Mouse (Mus musculus) liver, embryonic 15.5 days (tissue): ENCODE results near the gene Olfr557. TPM values are rescaled to one million over a fixed set of nuclear protein-coding genes. Genes with fewer than 3 reads are reported as not detected.

Source experiments
- ATAC-seq: fragments of 200-750 bp; cut with Nextera tagmentation; 2 replicates; pipeline ENCODE4 v1.8.0; 2017; ENCODE audit warnings: moderate number of reproducible peaks, mild to moderate bottlenecking, moderate library complexity; ENCODE audit not compliant: insufficient read depth
- H3K27ac ChIP-seq: fragments of 300-500 bp; sonication (generic); replicated peaks from 2 replicates; pipeline ENCODE4 v1.5.1; 2015; ENCODE audit warnings: mild to moderate bottlenecking, inconsistent platforms
- H3K27me3 ChIP-seq: fragments of 300-500 bp; sonication (generic); 2 replicates; pipeline ENCODE4 v1.6.1; 2015; ENCODE audit warnings: mild to moderate bottlenecking, inconsistent platforms
- H3K36me3 ChIP-seq: fragments of 300-500 bp; sonication (generic); replicated peaks from 2 replicates; pipeline ENCODE4 v1.6.1; 2015; ENCODE audit warnings: moderate library complexity, mild to moderate bottlenecking, inconsistent platforms
- H3K4me1 ChIP-seq: fragments of 300-500 bp; sonication (generic); replicated peaks from 2 replicates; pipeline ENCODE4 v1.6.1; 2015; ENCODE audit warnings: inconsistent platforms
- H3K4me2 ChIP-seq: fragments of 300-500 bp; sonication (generic); 2 replicates; pipeline ENCODE4 v1.6.1; 2015; ENCODE audit warnings: moderate library complexity, mild to moderate bottlenecking, inconsistent platforms
- H3K4me3 ChIP-seq: fragments of 300-500 bp; sonication (generic); replicated peaks from 2 replicates; pipeline ENCODE4 v1.5.1; 2015; ENCODE audit warnings: mild to moderate bottlenecking, inconsistent platforms
- H3K9ac ChIP-seq: fragments of 300-500 bp; sonication (generic); 2 replicates; pipeline ENCODE4 v1.6.1; 2015; ENCODE audit warnings: moderate library complexity, mild to moderate bottlenecking, inconsistent platforms
- H3K9me3 ChIP-seq: fragments of 300-500 bp; sonication (generic); replicated peaks from 2 replicates; pipeline ENCODE4 v1.6.1; 2016; ENCODE audit warnings: inconsistent platforms
- WGBS: fragments of 180-500 bp; shearing (Covaris S2); methylation state at CpG from one replicate; pipeline ENCODE4 v1.1.7; 2015; ENCODE audit warnings: mixed read lengths; ENCODE audit not compliant: insufficient replicate concordance; 5-methylcytosine and 5-hydroxymethylcytosine counted together
- polyA plus RNA-seq: library from polyadenylated mRNA; unstranded; fragments of >200 nt; fragmentation: Nextera tagmentation; extraction: Ambion mirVana; gene quantifications from 2 replicates; pipeline ENCODE4 v1.2.1, GENCODE M21; 2015

Olfr557 gene
- polyA plus RNA-seq, 1 experiment from 2014 or later: not detected

- no peak for ATAC-seq
- Histone ChIP-seq H3K4me2 (no peak overlapping the region), H3K4me3 (no peak overlapping the region), H3K27me3 (no peaks in the 10 kb centered on the region), H3K4me1 (no peaks in the 10 kb centered on the region), H3K27ac (no peak overlapping the region), H3K9ac (no peak overlapping the region), H3K36me3 (no peaks in the 10 kb centered on the region), H3K9me3 (no peaks in the 10 kb centered on the region)
- 53% methylated on average over 1 of the region's 1 CpGs for WGBS
These were observed 38.1 kb downstream of the Olfr557 start for GRCm38 (mm10) chr7:102733793-102734192.

DNA sequence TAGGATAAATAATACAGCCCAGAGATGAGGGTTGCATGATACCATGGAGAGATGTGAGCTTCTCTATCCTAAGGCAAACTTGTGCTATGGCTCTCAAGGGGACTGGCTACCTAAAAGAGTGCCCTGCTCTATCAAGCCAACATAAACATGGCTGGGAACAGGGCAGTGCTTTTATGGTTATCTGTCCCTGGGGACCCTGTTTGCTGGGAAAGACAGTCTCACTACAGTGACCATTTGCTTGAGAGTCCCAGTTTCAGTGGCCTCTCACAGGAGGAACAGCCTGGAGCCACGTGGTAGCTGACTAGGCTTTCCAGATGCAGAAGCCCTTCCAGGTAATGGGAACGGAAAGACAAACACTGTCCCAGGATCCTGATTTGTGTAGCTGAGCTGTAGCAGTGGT, 42.0 kb downstream of the Olfr557 start:
- WGBS: 37% methylated on average over 2 of the region's 2 CpGs
- no peak overlapping the region for H3K4me3 ChIP-seq
- ATAC-seq: no peak

More for the DNA sequence above, 42.0 kb downstream of the Olfr557 start:
- no peaks in the 10 kb centered on the region for H3K9me3 ChIP-seq
- no peak overlapping the region for H3K27ac ChIP-seq
- H3K27me3 ChIP-seq: no peaks in the 10 kb centered on the region
- no peak overlapping the region for H3K9ac ChIP-seq
- no peak overlapping the region for H3K4me2 ChIP-seq
- H3K4me1 ChIP-seq: no peaks in the 10 kb centered on the region
- H3K36me3 ChIP-seq: no peaks in the 10 kb centered on the region

Other genes starting within 250 kb of the Olfr557 start
- 0.23 and 0.46 TPM in 2 replicates for gene Olfr543, start 214.2 kb upstream of the Olfr557 start, polyA plus RNA-seq
- gene Olfr544, start 207.6 kb upstream of the Olfr557 start, polyA plus RNA-seq: 0.07 TPM in 2 replicates
- not detected in 2 replicates for gene Olfr545, start 196.3 kb upstream of the Olfr557 start, polyA plus RNA-seq
- not detected in 2 replicates for gene Olfr547, start 161.2 kb upstream of the Olfr557 start, polyA plus RNA-seq
- gene Olfr548-ps1, start 155.0 kb upstream of the Olfr557 start, polyA plus RNA-seq: not detected in 2 replicates
- not detected in 2 replicates for gene Olfr549, start 146.0 kb upstream of the Olfr557 start, polyA plus RNA-seq
- 0.44 and 0.62 TPM in 2 replicates for gene Trim21, start 130.4 kb upstream of the Olfr557 start, polyA plus RNA-seq
- gene Olfr550, start 124.5 kb upstream of the Olfr557 start, polyA plus RNA-seq: not detected in 2 replicates
- gene Olfr551, start 104.0 kb upstream of the Olfr557 start, polyA plus RNA-seq: not detected in 2 replicates
- gene Olfr552, start 98.1 kb upstream of the Olfr557 start, polyA plus RNA-seq: not detected in 2 replicates
- not detected in 2 replicates for gene Olfr553, start 77.7 kb upstream of the Olfr557 start, polyA plus RNA-seq
- not detected in 2 replicates for gene Olfr554, start 57.5 kb upstream of the Olfr557 start, polyA plus RNA-seq
- gene Olfr555, start 37.1 kb upstream of the Olfr557 start, polyA plus RNA-seq: not detected in 2 replicates
- not detected in 2 replicates for gene Olfr556, start 31.0 kb upstream of the Olfr557 start, polyA plus RNA-seq
- gene Trim68, start 8.6 kb upstream of the Olfr557 start, polyA plus RNA-seq: 1.5 TPM in 2 replicates
- not detected in 2 replicates for gene Olfr558, start 6.3 kb downstream of the Olfr557 start, polyA plus RNA-seq
- not detected in 2 replicates for gene Olfr33, start 23.2 kb downstream of the Olfr557 start, polyA plus RNA-seq
- not detected in 2 replicates for gene Olfr559, start 31.6 kb downstream of the Olfr557 start, polyA plus RNA-seq
- not detected in 2 replicates for gene Olfr560, start 63.5 kb downstream of the Olfr557 start, polyA plus RNA-seq
- not detected in 2 replicates for gene Olfr78, start 63.6 kb downstream of the Olfr557 start, polyA plus RNA-seq
- not detected in 2 replicates for gene Olfr561, start 75.3 kb downstream of the Olfr557 start, polyA plus RNA-seq
- gene Olfr564, start 107.6 kb downstream of the Olfr557 start, polyA plus RNA-seq: not detected in 2 replicates
- not detected in 2 replicates for gene Olfr566, start 162.9 kb downstream of the Olfr557 start, polyA plus RNA-seq
- not detected in 2 replicates for gene Olfr568, start 181.2 kb downstream of the Olfr557 start, polyA plus RNA-seq
- not detected in 2 replicates for gene Olfr569, start 195.0 kb downstream of the Olfr557 start, polyA plus RNA-seq
- not detected in 2 replicates for gene Olfr570, start 198.7 kb downstream of the Olfr557 start, polyA plus RNA-seq
- gene Olfr571, start 221.6 kb downstream of the Olfr557 start, polyA plus RNA-seq: not detected in 2 replicates
- not detected in 2 replicates for gene Olfr572, start 228.5 kb downstream of the Olfr557 start, polyA plus RNA-seq
- not detected in 2 replicates for gene Olfr573-ps1, start 246.7 kb downstream of the Olfr557 start, polyA plus RNA-seq